Mouse (Mus musculus): ENCODE results near the gene Usp39. TPM values are rescaled to one million over a fixed set of nuclear protein-coding genes. Genes with fewer than 3 reads are reported as not detected.

Usp39 gene
- polyA plus RNA-seq, 1 experiment from 2014 or later, result 91.6 TPM

GRCm38 (mm10) chr6:72386561-72386960 lies 41.6 kb upstream of the Usp39 start:
- peak overlapping the region; percentile 94; the same call in 1 of the 2 replicates for H3K27ac ChIP-seq (ENCODE audit: low read depth, low read length)
- H3K4me3 ChIP-seq (ENCODE audit: low read depth, low read length), result no peak overlapping the region
- DNase-seq (ENCODE audit: low spot score) (no peak), ATAC-seq (replicated peaks; ENCODE audit: low FRiP score) (no peak)
- H3K36me3 ChIP-seq (ENCODE audit: control insufficient read depth, insufficient read depth, low read length), result peaks cover 7% of the 10 kb centered on the region; the same call in 1 of the 2 replicates
- no peak overlapping the region for H3K9ac ChIP-seq (ENCODE audit: low read depth, low read length)
- H3K4me2 ChIP-seq, result peak overlapping the region; percentile 29; the same call in 1 of the 2 replicates
- WGBS, result 91% methylated on average over 2 of the region's 2 CpGs
- H3K9me3 ChIP-seq (ENCODE audit: control insufficient read depth, low read length), result no peaks in the 10 kb centered on the region
- no peaks in the 10 kb centered on the region for H3K27me3 ChIP-seq (replicated peaks; ENCODE audit: control insufficient read depth, insufficient read depth, low read length)
- H3K4me1 ChIP-seq (replicated peaks; ENCODE audit: control insufficient read depth, insufficient read depth, low read length), result peaks cover 59% of the 10 kb centered on the region

DNA sequence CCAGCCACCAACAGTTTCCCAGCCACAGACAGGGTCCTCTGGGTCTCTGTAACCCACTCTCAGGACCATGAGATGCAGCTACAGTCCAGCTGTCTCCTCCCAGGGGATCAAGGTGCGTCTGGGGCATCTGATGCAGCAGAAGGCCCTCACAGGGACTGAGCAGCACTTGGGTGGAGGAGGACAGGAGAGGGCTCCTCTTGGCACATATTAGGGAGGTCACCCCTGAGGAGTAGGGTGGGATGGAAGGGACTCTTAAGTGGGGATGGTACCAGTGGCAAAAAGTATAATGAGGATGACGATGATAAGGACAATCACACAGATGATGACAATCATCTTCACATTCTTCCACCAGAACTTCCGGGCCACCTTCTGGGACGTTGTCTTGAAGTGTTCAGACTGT lies 40.3 kb upstream of the Usp39 start:
- Histone ChIP-seq H3K4me3 (ENCODE audit: low read depth, low read length) (no peak overlapping the region), H3K4me1 (replicated peaks; ENCODE audit: control insufficient read depth, insufficient read depth, low read length) (peaks cover 59% of the 10 kb centered on the region), H3K9me3 (ENCODE audit: control insufficient read depth, low read length) (no peaks in the 10 kb centered on the region), H3K9ac (ENCODE audit: low read depth, low read length) (no peak overlapping the region), H3K27ac (ENCODE audit: low read depth, low read length) (peak overlapping the region; percentile 94), H3K27me3 (replicated peaks; ENCODE audit: control insufficient read depth, insufficient read depth, low read length) (no peaks in the 10 kb centered on the region), H3K36me3 (ENCODE audit: control insufficient read depth, insufficient read depth, low read length) (peaks cover 7% of the 10 kb centered on the region; the same call in 1 of the 2 replicates), H3K4me2 (peak overlapping the region; percentile 1; the same call in 1 of the 2 replicates)
- no peak for ATAC-seq (replicated peaks; ENCODE audit: low FRiP score)
- DNase-seq (ENCODE audit: low spot score), result no peak
- WGBS, result 56% methylated on average over 4 of the region's 4 CpGs

DNA sequence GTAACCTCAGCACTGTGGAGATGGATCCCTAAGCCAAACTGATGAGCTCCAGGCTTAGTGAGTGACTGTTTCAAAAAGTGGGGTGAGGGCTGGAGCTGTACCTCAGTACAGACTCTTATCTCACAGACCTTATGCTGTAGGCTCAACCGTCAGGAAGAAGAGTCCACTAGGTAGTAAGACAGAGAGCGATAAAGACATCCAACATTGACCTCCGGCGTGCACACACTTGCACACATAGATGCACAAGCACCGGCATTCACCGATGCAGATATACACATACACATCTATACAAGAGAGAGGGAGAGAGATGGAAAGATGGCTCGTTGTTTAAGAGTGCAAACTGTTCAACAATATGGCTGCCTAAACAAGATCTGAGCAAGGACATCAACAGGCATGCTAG lies 39.0 kb upstream of the Usp39 start:
- Histone ChIP-seq H3K9ac (ENCODE audit: low read depth, low read length) (peak overlapping the region; percentile 10), H3K4me2 (peak overlapping the region; percentile 47), H3K36me3 (ENCODE audit: control insufficient read depth, insufficient read depth, low read length) (peaks cover 7% of the 10 kb centered on the region; the same call in 1 of the 2 replicates), H3K4me3 (ENCODE audit: low read depth, low read length) (no peak overlapping the region), H3K4me1 (replicated peaks; ENCODE audit: control insufficient read depth, insufficient read depth, low read length) (peaks cover 54% of the 10 kb centered on the region), H3K27ac (ENCODE audit: low read depth, low read length) (peak overlapping the region; percentile 94), H3K9me3 (ENCODE audit: control insufficient read depth, low read length) (no peaks in the 10 kb centered on the region), H3K27me3 (replicated peaks; ENCODE audit: control insufficient read depth, insufficient read depth, low read length) (no peaks in the 10 kb centered on the region)
- no peak for DNase-seq (ENCODE audit: low spot score)
- WGBS, result 57% methylated on average over 7 of the region's 7 CpGs
- peak; percentile 90 for ATAC-seq (replicated peaks; ENCODE audit: low FRiP score)

DNA sequence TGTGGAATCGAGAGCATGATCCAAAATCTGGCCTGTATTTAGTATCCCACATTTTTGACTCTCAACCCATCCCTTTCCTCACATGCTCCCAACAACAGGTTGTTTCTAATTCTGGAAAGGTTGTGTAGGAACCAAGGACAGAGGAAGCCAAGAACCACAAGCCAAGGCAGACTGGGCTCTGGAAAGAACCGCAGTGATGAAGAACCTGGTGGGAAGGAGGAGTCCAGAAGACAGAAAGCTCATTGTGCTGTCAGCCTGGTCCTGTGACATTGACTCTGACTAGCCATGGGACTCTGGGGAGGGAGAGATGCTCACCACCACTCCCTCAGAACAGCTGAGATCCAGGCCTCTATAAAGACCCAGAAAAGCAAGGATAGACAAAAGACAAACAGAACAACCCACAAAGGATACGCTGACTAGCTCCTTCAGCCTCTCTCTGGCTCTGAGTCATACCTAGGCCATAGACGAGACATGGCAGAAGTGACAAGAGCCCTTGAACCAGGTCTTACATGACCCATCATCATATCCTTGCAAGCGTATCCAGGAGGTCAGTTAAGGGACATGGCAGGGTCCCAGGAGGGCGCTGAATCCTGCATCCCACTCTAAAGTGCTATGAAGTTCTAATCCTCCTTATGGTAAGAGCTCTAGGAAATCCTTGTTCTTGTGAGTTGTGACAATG lies 38.3 kb upstream of the Usp39 start:
- Histone ChIP-seq H3K27ac (ENCODE audit: low read depth, low read length) (peak overlapping the region; percentile 94), H3K4me3 (ENCODE audit: low read depth, low read length) (no peak overlapping the region), H3K36me3 (ENCODE audit: control insufficient read depth, insufficient read depth, low read length) (peaks cover 7% of the 10 kb centered on the region; the same call in 1 of the 2 replicates), H3K27me3 (replicated peaks; ENCODE audit: control insufficient read depth, insufficient read depth, low read length) (no peaks in the 10 kb centered on the region), H3K4me1 (replicated peaks; ENCODE audit: control insufficient read depth, insufficient read depth, low read length) (peaks cover 52% of the 10 kb centered on the region), H3K9me3 (ENCODE audit: control insufficient read depth, low read length) (no peaks in the 10 kb centered on the region), H3K9ac (ENCODE audit: low read depth, low read length) (peak overlapping the region; percentile 10), H3K4me2 (peak overlapping the region; percentile 47)
- DNase-seq (ENCODE audit: low spot score) (no peak), ATAC-seq (replicated peaks; ENCODE audit: low FRiP score) (no peak; the same call in 1 of the 2 replicates)
- 67% methylated on average over 6 of the region's 6 CpGs for WGBS

GRCm38 (mm10) chr6:72382494-72382893 lies 37.5 kb upstream of the Usp39 start:
- H3K4me1 ChIP-seq (replicated peaks; ENCODE audit: control insufficient read depth, insufficient read depth, low read length), result peaks cover 46% of the 10 kb centered on the region
- no peak overlapping the region for H3K4me3 ChIP-seq (ENCODE audit: low read depth, low read length)
- H3K4me2 ChIP-seq, result no peak overlapping the region
- 81% methylated on average over 6 of the region's 6 CpGs for WGBS
- peak overlapping the region; percentile 94 for H3K27ac ChIP-seq (ENCODE audit: low read depth, low read length)
- ATAC-seq (replicated peaks; ENCODE audit: low FRiP score) (no peak), DNase-seq (ENCODE audit: low spot score) (no peak)
- H3K9ac ChIP-seq (ENCODE audit: low read depth, low read length), result no peak overlapping the region
- H3K27me3 ChIP-seq (replicated peaks; ENCODE audit: control insufficient read depth, insufficient read depth, low read length), result no peaks in the 10 kb centered on the region
- H3K36me3 ChIP-seq (ENCODE audit: control insufficient read depth, insufficient read depth, low read length), result peaks cover 7% of the 10 kb centered on the region; the same call in 1 of the 2 replicates
- H3K9me3 ChIP-seq (ENCODE audit: control insufficient read depth, low read length), result no peaks in the 10 kb centered on the region

- peaks cover 39% of the 10 kb centered on the region for H3K4me1 ChIP-seq (replicated peaks; ENCODE audit: control insufficient read depth, insufficient read depth, low read length)
- H3K27ac ChIP-seq (ENCODE audit: low read depth, low read length), result peak within 1 kb of the TSS; percentile 83
- peak within 1 kb of the TSS; percentile 78 for H3K4me3 ChIP-seq (ENCODE audit: low read depth, low read length)
- peaks cover 4% of the 10 kb centered on the region; the same call in 1 of the 2 replicates for H3K36me3 ChIP-seq (ENCODE audit: control insufficient read depth, insufficient read depth, low read length)
- no peaks in the 10 kb centered on the region for H3K9me3 ChIP-seq (ENCODE audit: control insufficient read depth, low read length)
- under 1% methylated on average over 49 of the region's 49 CpGs for WGBS
- peak within 1 kb of the TSS; percentile 68 for H3K4me2 ChIP-seq
- ATAC-seq (replicated peaks; ENCODE audit: low FRiP score), result peak; percentile 78
- peak within 1 kb of the TSS; percentile 80 for H3K9ac ChIP-seq (ENCODE audit: low read depth, low read length)
- no peaks in the 10 kb centered on the region for H3K27me3 ChIP-seq (replicated peaks; ENCODE audit: control insufficient read depth, insufficient read depth, low read length)
- DNase-seq (ENCODE audit: low spot score), result peak; percentile 80
These were observed 35.3 kb upstream of the Usp39 start, which contains the start of gene Vamp5 for GRCm38 (mm10) chr6:72380131-72380770. Gene Vamp5 (minus strand): TSS chr6:72380468.

DNA sequence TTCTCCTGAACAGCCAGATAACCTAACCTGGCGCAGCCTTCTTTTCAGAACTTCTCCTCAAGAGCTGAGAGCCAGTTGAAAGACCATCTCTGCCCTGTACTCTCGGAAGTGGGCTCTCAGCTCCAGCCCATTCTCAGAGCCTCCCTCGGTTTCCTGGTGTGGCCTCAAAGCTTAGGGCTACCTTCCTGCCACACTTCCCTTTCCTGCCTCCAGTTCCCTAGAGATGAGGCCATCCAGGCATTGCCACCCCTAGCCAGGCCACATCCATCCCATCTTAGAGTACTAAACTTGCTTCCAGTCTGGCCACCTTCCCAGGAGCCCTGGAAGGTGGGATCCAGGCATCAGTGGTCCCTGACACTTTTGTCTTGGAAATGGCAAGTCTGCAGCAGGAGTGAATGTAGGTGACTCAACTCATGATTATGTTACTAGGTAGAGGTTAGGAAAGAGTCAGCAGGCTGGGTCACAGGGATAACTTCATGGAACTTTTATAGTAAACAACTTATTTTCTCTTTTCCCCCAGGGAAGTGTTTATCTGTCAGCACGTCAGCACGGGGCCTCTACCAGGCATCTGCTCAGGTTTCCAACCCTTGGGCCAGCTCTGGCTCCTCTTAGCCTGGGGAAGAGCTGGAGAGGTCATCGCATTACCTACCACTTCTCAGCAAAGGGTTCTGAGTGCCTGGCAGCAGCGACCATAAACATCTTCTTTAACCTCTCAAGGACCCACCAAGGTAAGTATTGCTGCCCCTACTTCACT lies 34.6 kb upstream of the Usp39 start:
- ATAC-seq (replicated peaks; ENCODE audit: low FRiP score) (0 out of 2 replicates have a peak, but pooled peaks have one; percentile 3), DNase-seq (ENCODE audit: low spot score) (no peak)
- WGBS, result 21% methylated on average over 7 of the region's 7 CpGs

DNA sequence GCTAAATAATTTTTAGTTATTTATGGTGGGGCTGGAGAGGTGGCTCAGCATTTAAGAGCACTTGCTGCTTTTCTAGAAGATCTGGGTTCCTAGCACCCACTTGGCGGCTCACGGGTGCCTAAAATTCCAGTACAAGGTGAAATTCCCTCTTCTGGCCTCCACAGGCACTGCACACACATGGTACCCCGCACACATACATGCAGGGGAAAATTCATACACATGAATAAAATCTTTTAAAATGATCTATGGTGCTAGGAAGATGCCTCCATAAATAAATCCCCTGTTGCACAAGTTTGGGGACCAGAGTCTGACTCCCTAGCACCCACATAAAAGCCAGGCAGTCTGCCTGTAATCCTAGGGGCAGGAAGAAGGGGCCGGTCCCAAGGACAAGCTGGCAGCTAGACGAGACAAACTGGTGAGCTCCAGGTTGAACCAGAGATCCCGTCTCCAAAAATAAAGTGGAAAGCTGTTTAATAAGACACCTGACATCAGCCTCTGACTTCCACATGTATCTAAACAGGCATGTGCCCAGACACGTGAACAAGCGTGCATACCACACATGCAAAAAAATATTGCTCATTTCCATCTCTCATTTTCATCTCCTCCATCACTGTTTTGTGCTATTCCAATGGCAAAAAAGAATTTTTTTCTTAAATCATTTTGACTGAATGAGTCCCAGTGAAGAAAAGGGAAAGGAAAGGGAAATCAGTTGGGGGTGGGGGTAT lies 33.7 kb upstream of the Usp39 start:
- peak overlapping the region; percentile 80; the same call in 1 of the 2 replicates for H3K9ac ChIP-seq (ENCODE audit: low read depth, low read length)
- no peaks in the 10 kb centered on the region for H3K9me3 ChIP-seq (ENCODE audit: control insufficient read depth, low read length)
- H3K27ac ChIP-seq (ENCODE audit: low read depth, low read length), result no peak overlapping the region
- no peaks in the 10 kb centered on the region for H3K36me3 ChIP-seq (ENCODE audit: control insufficient read depth, insufficient read depth, low read length)
- WGBS, result 73% methylated on average over 8 of the region's 8 CpGs
- DNase-seq (ENCODE audit: low spot score) (no peak), ATAC-seq (replicated peaks; ENCODE audit: low FRiP score) (no peak)
- H3K4me2 ChIP-seq, result peak overlapping the region; percentile 68
- H3K4me3 ChIP-seq (ENCODE audit: low read depth, low read length), result peak overlapping the region; percentile 78
- H3K4me1 ChIP-seq (replicated peaks; ENCODE audit: control insufficient read depth, insufficient read depth, low read length), result peaks cover 36% of the 10 kb centered on the region
- no peaks in the 10 kb centered on the region for H3K27me3 ChIP-seq (replicated peaks; ENCODE audit: control insufficient read depth, insufficient read depth, low read length)

More for the DNA sequence above, 34.6 kb upstream of the Usp39 start:
- H3K4me3 ChIP-seq (ENCODE audit: low read depth, low read length), result peak overlapping the region; percentile 78
- H3K4me1 ChIP-seq (replicated peaks; ENCODE audit: control insufficient read depth, insufficient read depth, low read length), result peaks cover 37% of the 10 kb centered on the region
- peak overlapping the region; percentile 68 for H3K4me2 ChIP-seq
- no peaks in the 10 kb centered on the region for H3K27me3 ChIP-seq (replicated peaks; ENCODE audit: control insufficient read depth, insufficient read depth, low read length)
- peak overlapping the region; percentile 83 for H3K27ac ChIP-seq (ENCODE audit: low read depth, low read length)
- H3K9ac ChIP-seq (ENCODE audit: low read depth, low read length), result peak overlapping the region; percentile 80
- H3K36me3 ChIP-seq (ENCODE audit: control insufficient read depth, insufficient read depth, low read length), result no peaks in the 10 kb centered on the region; the same call in 1 of the 2 replicates
- no peaks in the 10 kb centered on the region for H3K9me3 ChIP-seq (ENCODE audit: control insufficient read depth, low read length)
